ENCODE assay signal across 13 mouse cellular contexts in the genomic region with DNA sequence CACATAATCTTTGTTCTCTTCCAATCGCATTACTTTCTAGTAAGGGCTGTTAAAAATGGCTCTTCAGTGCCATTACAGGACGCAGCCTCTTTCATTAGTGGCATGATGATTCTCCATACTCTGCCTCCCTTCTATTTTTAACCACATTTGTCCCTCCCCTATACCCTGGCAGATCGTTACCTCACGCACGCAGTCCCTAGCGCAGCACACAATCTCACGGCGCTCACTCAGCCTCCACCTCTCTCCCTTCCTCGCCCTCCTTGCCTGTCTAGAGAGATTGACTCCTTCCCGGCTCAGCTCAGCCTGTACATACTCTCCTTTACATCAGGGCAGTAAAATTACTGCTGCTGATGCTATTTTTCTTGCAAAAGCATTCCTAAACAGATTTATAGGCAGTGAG. TPM values are rescaled to one million over a fixed set of nuclear protein-coding genes. Genes with fewer than 3 reads are reported as not detected.
DNase-seq lines count a peak whose midpoint lies in the region; ATAC-seq lines count a peak whose summit lies in the region.
"Had no signal": no experiment of that assay in that cellular context is flagged by ENCODE, and none has a peak within 500 bp of the region (broad histone marks: within the 10 kb centered on the region; RNA-seq: fewer than 3 reads in every experiment).

No protein-coding gene starts in this region.

- ATAC-seq in neural tube, embryonic 12.5 days (ENCODE audit: low FRiP score, low read depth): peak; percentile 63; the same call in 1 of the 2 replicates
- peak; percentile 72 for ATAC-seq in hindbrain, embryonic 13.5 days (ENCODE audit: low FRiP score)
- peak; percentile 83 for ATAC-seq in neural tube, embryonic 15.5 days (ENCODE audit: low FRiP score)
- ATAC-seq: forebrain, embryonic 13.5 days; liver, postnatal 0 days had no signal

- H3K9ac ChIP-seq in neural tube, embryonic 12.5 days: no peak overlapping the region
- H3K9ac ChIP-seq in hindbrain, embryonic 13.5 days: 0 out of 2 replicates have a peak overlapping the region, but pooled peaks have one; percentile 5
- no peak overlapping the region for H3K9ac ChIP-seq in neural tube, embryonic 15.5 days (replicated peaks)
- H3K9ac ChIP-seq: forebrain, embryonic 13.5 days; liver, postnatal 0 days had no signal

- peak; percentile 51 for DNase-seq in heart, adult 11 months
- no peak for DNase-seq in heart, postnatal 25 days (ENCODE audit: low spot score)
- no peak for DNase-seq in neural tube, embryonic 10.5 days (ENCODE audit: extremely low spot score, low spot score)
- no peak for DNase-seq in right cerebral cortex, adult 18-20 months
- DNase-seq in cerebellum, adult 11-12 months: no peak
- DNase-seq: adrenal gland, postnatal 10 days; cerebellum, postnatal 14 days; liver, postnatal 0 days had no signal

- no peaks in the 10 kb centered on the region for H3K9me3 ChIP-seq in neural tube, embryonic 12.5 days
- no peaks in the 10 kb centered on the region for H3K9me3 ChIP-seq in hindbrain, embryonic 13.5 days
- no peaks in the 10 kb centered on the region for H3K9me3 ChIP-seq in neural tube, embryonic 15.5 days (replicated peaks)
- H3K9me3 ChIP-seq: forebrain, embryonic 13.5 days; megakaryocyte, embryonic 14.5 days had no signal

- no peaks in the 10 kb centered on the region for H3K27me3 ChIP-seq in neural tube, embryonic 12.5 days (replicated peaks)
- H3K27me3 ChIP-seq in hindbrain, embryonic 13.5 days: no peaks in the 10 kb centered on the region
- H3K27me3 ChIP-seq in neural tube, embryonic 15.5 days (replicated peaks): no peaks in the 10 kb centered on the region
- H3K27me3 ChIP-seq: forebrain, embryonic 13.5 days; megakaryocyte, embryonic 14.5 days had no signal

- no peak overlapping the region for H3K4me3 ChIP-seq in neural tube, embryonic 12.5 days
- no peak overlapping the region for H3K4me3 ChIP-seq in hindbrain, embryonic 13.5 days
- H3K4me3 ChIP-seq in neural tube, embryonic 15.5 days (replicated peaks): no peak overlapping the region
- H3K4me3 ChIP-seq: forebrain, embryonic 13.5 days; megakaryocyte, embryonic 14.5 days had no signal

- H3K4me2 ChIP-seq in neural tube, embryonic 12.5 days (replicated peaks): no peak overlapping the region
- 0 out of 2 replicates have a peak overlapping the region, but pooled peaks have one; percentile 15 for H3K4me2 ChIP-seq in hindbrain, embryonic 13.5 days
- 0 out of 2 replicates have a peak overlapping the region, but pooled peaks have one; percentile 13 for H3K4me2 ChIP-seq in neural tube, embryonic 15.5 days
- H3K4me2 ChIP-seq: forebrain, embryonic 13.5 days had no signal

- intact Hi-C loops in heart, postnatal 25 days (cut with DNase I): no loop called here

- no peak overlapping the region for H3K27ac ChIP-seq in neural tube, embryonic 12.5 days
- peak overlapping the region; percentile 64; the same call in 1 of the 2 replicates for H3K27ac ChIP-seq in hindbrain, embryonic 13.5 days
- H3K27ac ChIP-seq in neural tube, embryonic 15.5 days (replicated peaks): peak overlapping the region; percentile 73
- H3K27ac ChIP-seq: forebrain, embryonic 13.5 days had no signal

- no peaks in the 10 kb centered on the region for H3K4me1 ChIP-seq in neural tube, embryonic 12.5 days
- peaks cover 3% of the 10 kb centered on the region; the same call in 1 of the 2 replicates for H3K4me1 ChIP-seq in hindbrain, embryonic 13.5 days (replicated peaks)
- peaks cover 15% of the 10 kb centered on the region for H3K4me1 ChIP-seq in neural tube, embryonic 15.5 days

- peaks cover 44% of the 10 kb centered on the region for H3K36me3 ChIP-seq in neural tube, embryonic 12.5 days
- peaks cover 69% of the 10 kb centered on the region for H3K36me3 ChIP-seq in hindbrain, embryonic 13.5 days
- peaks cover 41% of the 10 kb centered on the region for H3K36me3 ChIP-seq in neural tube, embryonic 15.5 days

- 78% methylated on average over 10 of the region's 10 CpGs for WGBS in neural tube, embryonic 12.5 days
- 76% methylated on average over 10 of the region's 10 CpGs for WGBS in hindbrain, embryonic 13.5 days
- 52% methylated on average over 10 of the region's 10 CpGs for WGBS in neural tube, embryonic 15.5 days

RNA-seq across cellular contexts. Expression of gene Cdc40, which starts 38.6 kb away (rescaled TPM):
- total RNA-seq in heart, postnatal 25 days (2021): 10 to 100 TPM; 19.1 to 20.2 TPM
- 36.7 and 36.8 TPM in 2 replicates for polyA plus RNA-seq in neural tube, embryonic 12.5 days (2016; fragmentation: Nextera tagmentation; extraction: Ambion mirVana)
- polyA plus RNA-seq in hindbrain, embryonic 13.5 days (2015; fragmentation: Nextera tagmentation; extraction: Ambion mirVana): 25.9 and 26.7 TPM in 2 replicates
- polyA plus RNA-seq in neural tube, embryonic 15.5 days (2015; fragmentation: Nextera tagmentation; extraction: Ambion mirVana): 22.9 and 25.4 TPM in 2 replicates

RNA-seq across cellular contexts. Expression of gene Wasf1, which starts 38.7 kb away (rescaled TPM):
- under 1 TPM; 0.70 to 0.78 TPM for total RNA-seq in heart, postnatal 25 days (2021)
- polyA plus RNA-seq in neural tube, embryonic 12.5 days (2016; fragmentation: Nextera tagmentation; extraction: Ambion mirVana): 69.6 and 79.7 TPM in 2 replicates
- 90.2 and 91.6 TPM in 2 replicates for polyA plus RNA-seq in hindbrain, embryonic 13.5 days (2015; fragmentation: Nextera tagmentation; extraction: Ambion mirVana)
- 98.8 and 105 TPM in 2 replicates for polyA plus RNA-seq in neural tube, embryonic 15.5 days (2015; fragmentation: Nextera tagmentation; extraction: Ambion mirVana)
